Mouse (Mus musculus) layer of hippocampus, postnatal 36 days (tissue): Measurements from ENCODE around the gene Mvb12a. TPM values are rescaled to one million over a fixed set of nuclear protein-coding genes. Genes with fewer than 3 reads are reported as not detected.

Experiments
- DNase-seq, 2 experiments: peaks; one replicate each; pipeline ENCODE4 v3.0.0; 2022
- total RNA-seq, 2 experiments: library from RNA; stranded (reverse); gene quantifications; 2 replicates each; pipeline ENCODE4 v1.2.3; 2021

Gene Mvb12a
- total RNA-seq, 2 experiments from 2014 or later: 30.1 to 34.7 TPM

GRCm38 (mm10) chr8:71566501-71566900, 23.8 kb downstream of the Mvb12a start, which contains the start of gene Nxnl1:
TSS of gene Nxnl1 (minus strand) at chr8:71566601.
- no peak for DNase-seq

GRCm38 (mm10) chr8:71567587-71567986, 24.9 kb downstream of the Mvb12a start:
- no peak for DNase-seq

- DNase-seq: peak; percentile 67 to 77
These were observed 25.7 kb downstream of the Mvb12a start, which contains the start of gene Slc27a1 for GRCm38 (mm10) chr8:71568387-71568937. TSS of gene Slc27a1 (plus strand) at chr8:71568882.

- no peak for DNase-seq
These were observed 26.2 kb downstream of the Mvb12a start for GRCm38 (mm10) chr8:71568941-71569340.

- DNase-seq: peak; percentile 76 to 81
These were observed 26.9 kb downstream of the Mvb12a start for GRCm38 (mm10) chr8:71569366-71570290.

DNA sequence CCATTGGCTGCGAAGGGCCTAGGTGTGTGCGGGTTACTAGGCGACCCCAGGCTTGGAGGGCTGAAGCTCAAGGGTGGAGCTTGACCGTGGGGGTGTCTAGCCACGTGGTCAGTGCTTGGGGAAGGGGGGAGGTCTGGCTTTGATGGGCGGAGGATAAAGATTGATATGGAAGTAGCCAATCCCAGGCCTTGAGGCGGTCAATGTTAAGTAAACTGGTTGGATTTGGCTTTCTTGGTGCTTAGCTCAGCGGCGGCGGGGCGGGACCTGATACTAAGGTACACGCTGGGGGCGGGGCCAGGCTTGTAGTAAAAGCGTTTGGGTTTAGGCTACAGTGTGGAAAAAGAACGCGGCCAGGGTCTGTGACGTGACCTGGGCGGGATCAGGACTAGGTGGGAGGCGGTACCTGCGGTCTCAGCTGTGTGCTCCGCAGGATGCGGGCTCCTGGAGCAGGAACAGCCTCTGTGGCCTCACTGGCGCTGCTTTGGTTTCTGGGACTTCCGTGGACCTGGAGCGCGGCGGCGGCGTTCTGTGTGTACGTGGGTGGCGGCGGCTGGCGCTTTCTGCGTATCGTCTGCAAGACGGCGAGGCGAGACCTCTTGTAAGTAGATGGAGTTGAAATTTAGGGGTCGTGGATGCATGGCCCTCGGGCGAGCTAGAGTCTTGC, 27.7 kb downstream of the Mvb12a start:
- DNase-seq: peak; percentile 94 to 95

GRCm38 (mm10) chr8:71572077-71572476, 29.4 kb downstream of the Mvb12a start:
- DNase-seq: no peak

- peak; percentile 80 to 89 for DNase-seq
These were observed 30.3 kb downstream of the Mvb12a start for GRCm38 (mm10) chr8:71572847-71573633.

- DNase-seq: no peak
These were observed 31.7 kb downstream of the Mvb12a start for GRCm38 (mm10) chr8:71574426-71574825.

- no peak for DNase-seq
These were observed 32.3 kb downstream of the Mvb12a start for GRCm38 (mm10) chr8:71575020-71575419.

DNA sequence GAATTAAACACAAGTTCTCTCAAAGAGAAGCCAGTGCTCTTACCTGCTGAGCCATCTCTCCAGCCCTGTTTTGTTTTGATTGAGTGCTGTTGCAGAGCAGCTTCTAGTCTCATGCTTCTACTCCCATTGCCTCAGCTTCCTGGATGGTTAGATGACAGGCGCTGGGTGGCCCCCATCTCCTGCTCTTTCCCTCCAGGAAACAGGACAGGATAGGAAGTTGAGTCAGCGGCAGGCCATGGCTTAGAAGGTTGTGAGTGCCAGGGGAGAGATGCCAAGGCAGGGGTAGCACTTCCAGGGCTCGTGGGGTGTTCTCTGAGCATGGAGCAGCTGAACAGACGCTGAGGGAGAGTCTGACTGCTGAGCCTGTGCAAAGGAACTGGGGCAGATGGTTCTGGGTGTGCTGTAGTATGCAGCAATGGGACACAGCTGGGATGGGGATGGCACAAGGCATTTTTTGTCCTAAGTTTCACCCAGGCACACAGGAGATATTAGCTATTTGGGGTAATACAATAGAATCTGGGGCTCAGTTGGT, 35.2 kb downstream of the Mvb12a start:
- DNase-seq: peak in 1 of 2 experiments; percentile 56

DNA sequence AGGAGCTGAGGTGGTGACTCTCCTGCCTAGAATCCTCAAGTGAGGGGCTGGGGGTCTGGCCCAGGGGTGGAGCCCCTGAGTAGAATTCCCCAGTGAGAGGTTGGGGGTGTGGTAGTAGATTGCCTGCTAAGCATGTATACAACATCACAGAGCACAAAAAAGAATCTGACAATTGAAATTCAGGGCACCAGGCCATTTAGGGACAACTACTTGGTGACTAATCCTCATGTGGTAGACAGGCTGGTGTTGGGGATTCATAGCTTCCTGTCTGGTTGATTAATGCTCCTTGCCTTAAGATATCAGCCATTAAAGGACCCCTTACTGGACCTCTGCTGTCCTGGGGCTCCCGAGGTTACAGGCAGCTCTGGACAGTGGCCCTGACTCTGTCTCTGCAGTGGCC, 36.3 kb downstream of the Mvb12a start:
- no peak for DNase-seq

GRCm38 (mm10) chr8:71579476-71579875, 36.8 kb downstream of the Mvb12a start:
- no peak for DNase-seq

GRCm38 (mm10) chr8:71580201-71580600, 37.5 kb downstream of the Mvb12a start:
- DNase-seq: no peak

GRCm38 (mm10) chr8:71586891-71587290, 44.2 kb downstream of the Mvb12a start:
- no peak for DNase-seq

- DNase-seq: no peak
These were observed 46.0 kb downstream of the Mvb12a start for GRCm38 (mm10) chr8:71588762-71589161.

DNA sequence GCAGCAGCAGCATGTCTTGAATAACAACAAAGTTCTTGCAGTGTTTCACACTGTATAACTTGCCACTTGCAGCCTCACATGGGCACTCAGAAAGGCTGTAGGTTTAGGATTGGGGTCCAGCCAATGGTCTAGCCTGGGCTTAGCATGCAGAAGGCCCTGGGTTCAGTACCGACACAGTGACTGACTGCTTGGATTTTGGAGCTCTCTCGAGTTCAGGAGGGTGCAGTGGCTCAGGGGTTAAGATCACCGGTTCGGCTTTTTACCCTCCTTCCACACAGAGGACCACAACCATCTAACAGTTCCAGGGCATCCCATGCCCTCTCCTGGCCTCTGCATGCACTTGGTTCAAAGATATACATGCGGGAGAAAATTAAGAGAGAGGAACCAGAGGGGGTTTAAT, 48.3 kb downstream of the Mvb12a start:
- no peak for DNase-seq

DNA sequence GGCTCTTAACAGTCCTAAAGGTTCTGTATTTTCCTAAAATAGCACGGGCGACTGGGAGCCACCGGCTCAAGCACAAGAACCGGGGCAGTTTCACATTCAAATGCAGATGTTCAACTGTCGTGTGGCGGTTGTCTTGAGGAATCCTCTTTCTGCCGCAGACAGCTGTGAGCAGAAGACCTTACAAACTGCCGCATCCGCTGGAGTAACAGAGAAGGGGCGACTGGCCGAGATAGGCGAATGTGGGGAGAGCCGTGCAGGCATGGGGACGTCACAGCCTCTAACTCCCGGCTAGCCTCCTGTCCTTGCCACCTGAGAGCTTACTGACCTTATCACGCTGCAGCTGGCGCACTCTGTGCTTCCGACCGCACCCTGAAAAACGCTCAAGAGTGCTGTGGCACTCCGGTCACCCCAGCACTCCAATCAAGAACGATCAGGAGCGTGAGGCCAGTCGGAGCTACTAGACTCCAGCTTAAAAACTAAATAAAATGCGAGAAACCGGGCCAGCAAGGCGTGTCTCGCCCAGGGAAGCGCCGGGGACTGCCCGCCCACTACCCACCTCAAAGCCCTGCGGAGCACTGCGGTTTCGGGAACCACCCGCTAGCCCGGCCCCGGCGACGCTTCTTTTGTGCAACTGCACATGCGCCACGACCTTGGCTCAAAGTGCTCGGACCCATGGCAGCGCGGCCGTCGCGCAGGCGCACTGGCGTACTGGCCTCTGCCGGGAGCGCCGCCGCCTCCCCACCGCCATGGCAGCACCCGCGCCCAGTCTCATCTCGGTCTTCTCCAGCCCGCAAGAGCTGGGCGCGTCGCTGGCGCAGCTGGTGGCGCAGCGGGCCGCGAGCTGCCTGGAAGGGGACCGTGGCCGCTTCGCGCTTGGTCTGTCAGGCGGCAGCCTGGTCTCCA, 49.0 kb downstream of the Mvb12a start, which contains the start of gene Pgls:
Gene Pgls, plus strand, starts transcription at position 706 of the 903 bp plus-strand sequence.
- DNase-seq: peak; percentile 96 to 98

- peak; percentile 87 to 90 for DNase-seq
These were observed 49.9 kb downstream of the Mvb12a start for GRCm38 (mm10) chr8:71592374-71593170.
